Mouse (Mus musculus) cerebellum, adult (tissue): ENCODE results near the gene Reps2.

Experiments
- ATAC-seq: cut with Nextera tagmentation; 2 replicates; pipeline ENCODE4 v1.9.2; 2017; ENCODE audit warnings: mild to moderate bottlenecking, moderate library complexity, mixed read lengths; ENCODE audit not compliant: insufficient number of reproducible peaks, low FRiP score, low TSS enrichment

The Reps2 gene

DNA sequence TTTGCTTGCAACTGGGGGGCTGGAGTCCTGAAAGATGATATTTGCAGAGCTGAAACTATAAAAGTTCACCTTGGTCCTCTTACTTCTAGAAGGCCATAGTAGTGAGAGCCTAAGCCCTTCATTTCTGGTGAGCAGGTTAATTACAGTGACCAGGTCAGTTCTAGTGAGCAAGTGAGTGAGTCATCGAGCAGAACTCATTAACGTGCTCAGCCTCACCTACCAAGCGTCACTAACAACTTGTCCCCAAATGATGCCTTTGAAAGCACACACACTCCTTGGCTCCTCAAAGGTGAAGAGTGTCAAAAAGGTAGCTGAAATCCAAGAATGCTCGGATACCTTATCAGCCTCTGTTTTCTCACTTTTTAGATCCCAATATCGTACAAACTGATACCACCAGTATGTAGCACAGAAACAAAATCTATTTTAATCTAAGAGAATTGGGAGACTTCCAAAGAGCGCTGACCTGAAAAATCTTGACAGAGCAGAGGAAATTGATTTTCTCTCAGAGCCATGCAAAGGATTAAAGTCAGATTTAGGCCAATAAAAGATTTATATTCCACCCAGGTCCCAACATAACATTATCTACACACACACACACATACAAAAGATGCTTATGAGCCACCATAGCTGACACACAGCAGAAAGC is 53.2 kb downstream of the Reps2 start:
- ATAC-seq = peak; percentile 73

DNA sequence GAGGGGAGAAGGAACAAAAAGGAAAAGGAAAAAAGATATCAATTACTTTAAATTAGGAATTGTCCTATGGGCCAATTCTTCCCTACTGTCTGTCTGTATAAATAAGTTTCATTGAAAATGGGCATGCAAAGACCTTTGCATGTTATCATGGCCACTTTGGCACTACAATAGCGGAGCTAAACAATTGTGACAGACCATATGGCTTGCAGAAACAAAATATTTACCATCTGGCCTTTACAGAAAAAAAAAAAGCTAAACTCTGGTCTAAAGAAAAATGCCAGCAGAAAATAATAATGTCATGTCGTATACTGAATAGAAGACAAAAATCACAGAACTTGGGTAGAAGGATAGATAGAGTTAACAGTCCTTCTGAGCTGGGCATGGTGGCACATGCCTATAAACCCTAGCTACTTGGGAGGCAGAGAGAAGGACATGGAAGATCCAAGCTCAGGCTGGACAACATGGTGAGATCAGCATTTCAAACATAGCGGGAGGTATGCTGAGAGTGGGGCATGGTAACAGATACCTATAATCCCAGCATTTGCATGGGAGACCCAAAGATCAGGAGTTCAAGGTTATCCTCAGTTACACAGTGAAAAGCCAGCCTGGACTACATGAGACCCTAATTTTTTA is 54.2 kb downstream of the Reps2 start:
- peak; percentile 50; the same call in 1 of the 2 replicates for ATAC-seq

- no peak for ATAC-seq
Measured at GRCm38 (mm10) chrX:162584349-162584748, 59.1 kb downstream of the Reps2 start.

DNA sequence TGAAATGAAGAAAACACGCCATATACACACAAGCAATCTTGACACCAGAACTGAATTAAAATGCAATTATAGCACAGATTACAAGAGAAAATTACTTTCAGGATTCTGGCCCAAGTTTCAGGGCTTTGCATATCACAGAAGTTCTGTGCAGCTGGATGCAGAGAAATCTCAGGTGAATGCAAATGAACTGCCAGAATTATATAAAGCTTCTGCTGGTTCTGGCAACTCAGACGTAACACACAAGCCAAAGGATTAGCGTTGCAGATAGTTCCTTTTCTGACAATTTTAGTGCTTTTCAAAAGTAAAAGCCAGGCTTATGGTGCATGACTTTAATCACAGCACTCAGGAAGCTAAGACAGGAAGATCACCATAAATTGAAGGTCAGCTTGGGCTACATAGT is 62.9 kb downstream of the Reps2 start:
- no peak for ATAC-seq

- no peak for ATAC-seq
Measured at GRCm38 (mm10) chrX:162568439-162568838, 75.0 kb downstream of the Reps2 start.

DNA sequence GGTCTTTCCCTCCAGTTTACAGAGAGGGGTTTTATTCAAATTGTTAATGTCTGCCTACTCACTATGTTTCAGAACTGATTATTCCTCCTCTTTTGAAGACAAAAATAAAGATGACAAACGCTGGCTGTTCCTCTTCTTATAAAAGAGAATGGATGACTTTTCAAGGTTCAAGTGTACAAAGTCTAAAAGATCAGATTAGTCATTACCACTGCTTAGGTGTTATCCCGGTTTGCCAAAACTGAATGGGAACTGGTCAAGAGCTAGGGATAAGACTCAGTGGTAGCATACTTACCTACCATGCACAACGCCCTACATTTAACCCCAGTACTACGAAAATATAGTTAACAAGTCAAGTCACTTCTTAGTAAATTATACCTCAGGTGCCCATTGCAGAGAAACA is 77.9 kb downstream of the Reps2 start:
- no peak for ATAC-seq

DNA sequence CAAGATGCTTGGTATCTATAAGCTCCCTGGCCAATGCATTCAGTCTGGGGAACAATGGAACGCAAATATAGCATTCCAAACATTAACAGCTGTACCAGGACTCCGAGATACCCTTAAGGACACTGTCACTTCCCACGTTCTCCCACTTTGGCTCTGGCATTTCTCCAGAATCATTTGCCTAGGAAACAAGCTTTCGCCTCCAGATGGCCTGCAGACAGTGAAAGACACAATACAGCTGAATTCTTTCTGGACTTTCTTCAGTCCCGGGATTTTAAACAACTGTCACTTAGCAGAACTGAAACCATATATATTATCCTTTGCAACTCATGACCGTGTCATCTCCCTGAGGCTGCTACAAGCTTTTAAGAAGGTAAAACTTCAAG is 87.0 kb downstream of the Reps2 start:
- ATAC-seq = no peak

GRCm38 (mm10) chrX:162555729-162556458 is 87.6 kb downstream of the Reps2 start:
- no peak for ATAC-seq

- peak; percentile 66; the same call in 1 of the 2 replicates for ATAC-seq
Measured at GRCm38 (mm10) chrX:162554513-162554912, 88.9 kb downstream of the Reps2 start.

DNA sequence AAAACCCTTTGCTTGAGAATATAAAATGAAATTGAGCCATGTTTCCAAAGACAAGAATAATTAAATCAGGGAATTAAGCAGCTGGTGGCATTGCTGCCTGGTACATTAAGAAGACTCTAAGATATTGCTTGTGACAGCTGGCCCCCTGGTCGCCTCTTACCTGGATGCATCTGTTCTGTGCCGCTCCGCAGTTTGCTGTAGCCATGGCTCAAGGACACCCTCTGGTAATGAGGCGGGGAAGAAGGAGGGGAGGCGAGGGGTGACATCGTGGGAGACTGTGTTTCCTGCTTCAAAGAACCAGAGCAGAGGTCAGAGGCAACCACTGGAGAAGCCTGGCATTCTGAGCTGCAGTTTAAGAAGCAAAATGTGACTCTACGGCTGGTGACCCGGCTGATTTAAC is 91.1 kb downstream of the Reps2 start:
- ATAC-seq = no peak

DNA sequence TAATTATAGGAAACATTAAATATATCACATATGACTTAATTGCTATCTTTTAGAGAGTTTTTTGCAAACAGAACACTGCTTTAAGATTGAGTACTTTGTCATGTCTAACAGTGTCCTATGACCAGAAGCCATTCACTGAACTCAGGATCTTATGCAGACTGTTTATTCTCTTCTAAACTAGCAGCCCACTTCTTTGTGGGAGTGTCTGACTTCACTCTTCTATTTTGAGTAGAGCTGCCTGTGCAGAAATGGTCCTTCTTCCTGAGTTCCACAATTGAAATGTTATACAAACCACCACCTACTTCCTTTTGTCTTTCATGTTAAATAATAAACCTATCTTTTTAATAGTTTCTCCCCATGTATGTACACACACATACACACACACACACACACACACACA is 98.4 kb downstream of the Reps2 start:
- ATAC-seq = no peak

GRCm38 (mm10) chrX:162542576-162543227 is 100.7 kb downstream of the Reps2 start:
- ATAC-seq = no peak

GRCm38 (mm10) chrX:162541961-162542360 is 101.5 kb downstream of the Reps2 start:
- no peak for ATAC-seq

- ATAC-seq = no peak
Measured at GRCm38 (mm10) chrX:162531016-162531415, 112.4 kb downstream of the Reps2 start.

DNA sequence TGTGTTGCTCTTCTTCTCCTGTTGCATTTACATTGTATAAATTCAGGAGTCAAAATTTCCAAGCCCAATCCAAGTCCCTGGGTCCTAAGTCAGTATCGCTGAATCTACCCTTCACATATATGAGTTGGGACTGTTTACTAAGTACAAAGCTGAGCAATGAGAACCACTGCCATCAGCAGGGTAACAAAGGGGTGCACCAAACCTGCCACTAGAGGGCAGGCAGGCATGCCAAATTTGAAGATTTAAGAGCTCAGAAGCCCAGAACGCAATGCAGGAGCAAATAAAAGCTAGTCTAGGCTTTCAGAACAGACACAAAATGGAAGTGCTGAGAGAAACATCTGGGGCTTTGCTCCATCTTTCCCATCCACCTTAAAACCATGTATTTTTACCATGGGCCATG is 116.2 kb downstream of the Reps2 start:
- ATAC-seq = peak; percentile 58; the same call in 1 of the 2 replicates

GRCm38 (mm10) chrX:162521831-162522514 is 121.5 kb downstream of the Reps2 start:
- no peak for ATAC-seq

- ATAC-seq = no peak
Measured at GRCm38 (mm10) chrX:162521197-162521596, 122.3 kb downstream of the Reps2 start.

DNA sequence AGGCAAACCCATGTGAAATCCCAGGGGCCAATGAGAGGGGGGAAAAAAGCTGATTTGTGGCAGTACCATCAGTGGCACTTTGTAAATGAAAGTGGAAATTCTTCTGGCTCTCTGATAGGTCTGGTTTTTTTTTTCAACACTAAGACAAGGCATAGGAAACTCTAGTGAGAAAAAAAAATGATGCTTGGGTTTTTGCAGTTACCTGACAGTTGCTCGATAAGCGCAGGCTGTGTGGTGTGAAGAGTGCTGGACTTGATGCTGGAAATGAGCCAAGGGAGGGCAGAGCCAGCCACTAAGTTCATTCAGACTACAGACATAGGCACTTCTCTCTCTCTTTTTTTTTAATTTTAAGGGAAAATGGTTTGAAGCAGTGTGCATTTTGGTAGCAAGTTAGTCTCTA is 123.1 kb downstream of the Reps2 start:
- no peak for ATAC-seq

DNA sequence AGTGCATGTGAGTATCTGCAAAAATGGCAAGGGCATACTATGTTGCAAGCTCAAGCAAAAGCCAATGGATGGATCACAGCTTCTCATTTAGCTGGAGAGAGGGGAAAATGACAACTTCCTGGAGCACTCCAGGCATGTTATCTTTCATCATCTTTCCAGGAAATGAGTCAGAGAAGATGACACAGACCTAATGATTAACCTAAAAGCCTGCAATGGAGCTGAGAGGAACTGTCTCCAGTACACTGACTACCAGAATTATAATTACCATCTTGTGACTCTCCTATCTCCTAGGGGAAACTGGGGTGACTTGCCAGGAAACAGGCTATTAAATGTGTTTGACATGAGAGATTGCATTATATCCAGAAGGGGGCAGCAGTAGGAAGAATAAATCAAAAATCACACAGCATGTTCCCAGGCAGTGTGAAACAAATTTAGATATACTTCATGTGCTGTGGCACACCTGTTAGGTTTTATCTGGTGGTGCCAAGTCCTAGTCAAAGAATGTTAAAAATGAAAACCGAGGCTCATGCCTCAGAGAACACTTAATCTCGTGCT is 132.9 kb downstream of the Reps2 start:
- 0 out of 2 replicates have a peak, but pooled peaks have one; percentile 6 for ATAC-seq

DNA sequence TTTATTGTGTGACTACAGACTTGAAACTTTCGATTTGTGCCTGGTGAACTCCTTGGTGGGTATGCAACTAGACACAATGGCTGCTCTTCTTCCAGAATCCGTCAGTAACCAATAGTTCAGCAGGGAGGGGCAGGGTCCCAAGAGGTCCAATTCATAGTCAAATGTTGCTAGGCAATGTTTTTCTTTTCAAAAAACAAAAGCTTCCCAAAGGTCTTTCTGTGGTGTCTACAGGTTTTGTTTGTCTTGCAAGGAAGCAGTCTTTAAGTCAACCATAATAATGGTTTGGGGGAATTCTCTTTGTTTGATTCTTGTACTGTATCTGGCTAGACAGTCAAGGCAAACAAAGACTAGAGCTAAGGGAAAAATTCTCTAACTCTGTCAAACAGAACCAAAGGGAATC is 138.3 kb downstream of the Reps2 start:
- no peak for ATAC-seq
